Mouse (Mus musculus) spleen, adult 2 months (tissue): ENCODE results near the gene Chn2. TPM values are rescaled to one million over a fixed set of nuclear protein-coding genes. Genes with fewer than 3 reads are reported as not detected.
A peak's percentile ranks its signal among the peaks of the same experiment; 100 is the strongest.

ENCODE experiments used
- DNase-seq, 2 experiments: peaks; one replicate each; pipeline versions ENCODE4 v3.0.0 to v3.0.0-alpha.2; 2012 to 2021; ENCODE audit warnings: low spot score in 2 of 2, low read depth in 1 of 2
- H3K27ac ChIP-seq: fragments of 200-500 bp; 2 replicates; pipeline ENCODE4 v1.5.1; 2012; ENCODE audit warnings: low read length, inconsistent platforms; ENCODE audit not compliant: insufficient read depth
- H3K27me3 ChIP-seq: fragments of 200-500 bp; 2 replicates; pipeline ENCODE4 v1.6.1; 2012; ENCODE audit warnings: mild to moderate bottlenecking, moderate library complexity, low read length, inconsistent platforms; ENCODE audit not compliant: control insufficient read depth, insufficient read depth
- H3K36me3 ChIP-seq: fragments of 200-500 bp; 2 replicates; pipeline ENCODE4 v1.6.1; 2012; ENCODE audit warnings: mild to moderate bottlenecking, low read length, inconsistent platforms; ENCODE audit not compliant: control insufficient read depth, insufficient read depth
- H3K4me1 ChIP-seq: fragments of 200-500 bp; 2 replicates; pipeline ENCODE4 v1.6.1; 2011; ENCODE audit warnings: inconsistent platforms; ENCODE audit not compliant: control insufficient read depth, insufficient read depth, insufficient read length
- H3K4me3 ChIP-seq: fragments of 200-500 bp; 2 replicates; pipeline ENCODE4 v1.5.1; 2011; ENCODE audit warnings: mild to moderate bottlenecking, inconsistent platforms; ENCODE audit not compliant: insufficient read depth, insufficient read length; ENCODE audit errors: extremely low read depth
- CTCF ChIP-seq: fragments of 200-500 bp; IDR thresholded peaks from 2 replicates; pipeline ENCODE4 v1.5.1; 2011; ENCODE audit warnings: mild to moderate bottlenecking, inconsistent platforms; ENCODE audit not compliant: insufficient read depth, insufficient read length, insufficient replicate concordance; ENCODE audit errors: extremely low read depth
- POLR2A ChIP-seq: fragments of 200-500 bp; IDR thresholded peaks from 2 replicates; pipeline ENCODE4 v1.6.1; 2011; ENCODE audit warnings: low read depth, low read length, inconsistent platforms
- WGBS: fragments of 180-500 bp; shearing (Covaris S2); methylation state at CpG from one replicate; pipeline ENCODE4 v1.1.7; 2018; 5-methylcytosine and 5-hydroxymethylcytosine counted together
- polyA plus RNA-seq: library from polyadenylated mRNA; depleted of rRNA; stranded (reverse); fragments of >200 nt; gene quantifications from 2 replicates; pipeline ENCODE4 v1.2.3, GENCODE M21; 2012

The Chn2 gene
- polyA plus RNA-seq, 1 experiment: 8.4 TPM

GRCm38 (mm10) chr6:54160677-54161076, 121.3 kb downstream of the Chn2 start:
- Histone ChIP-seq H3K4me3 (no peak overlapping the region), H3K27ac (no peak overlapping the region), H3K4me1 (peaks cover 15% of the 10 kb centered on the region), H3K27me3 (no peaks in the 10 kb centered on the region), H3K36me3 (no peaks in the 10 kb centered on the region)
- TF ChIP-seq CTCF: no peak
- TF ChIP-seq POLR2A: no peak
- WGBS: 81% methylated on average over 3 of the region's 3 CpGs
- DNase-seq: no peak

GRCm38 (mm10) chr6:54161246-54161645, 121.9 kb downstream of the Chn2 start:
- TF ChIP-seq POLR2A (no peak), CTCF (no peak)
- WGBS: 79% methylated on average over 3 of the region's 3 CpGs

DNA sequence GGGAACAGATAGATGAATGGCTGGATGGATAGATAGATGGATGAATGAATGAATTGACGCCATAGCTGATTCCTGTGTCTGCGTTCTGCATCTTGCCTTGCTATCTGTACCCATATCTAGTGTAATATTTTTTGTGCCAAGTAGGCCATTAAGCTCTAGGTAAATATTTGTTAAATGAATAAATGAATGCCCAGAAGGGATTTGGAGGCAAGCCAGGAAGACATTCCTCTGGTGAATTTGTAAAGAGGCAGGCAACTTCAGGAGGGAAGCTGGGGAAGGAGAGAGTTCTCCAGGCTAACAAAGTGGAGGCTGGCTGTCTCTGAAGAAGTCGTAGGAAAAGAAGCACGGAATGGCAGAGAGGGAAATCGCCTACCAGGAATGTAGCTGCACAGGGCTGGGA, 123.0 kb downstream of the Chn2 start:
- Histone ChIP-seq H3K4me3 (no peak overlapping the region), H3K27me3 (no peaks in the 10 kb centered on the region), H3K4me1 (peaks cover 14% of the 10 kb centered on the region), H3K27ac (0 out of 2 replicates have a peak overlapping the region, but pooled peaks have one; percentile 3), H3K36me3 (no peaks in the 10 kb centered on the region)
- WGBS: 55% methylated on average over 5 of the region's 5 CpGs
- TF ChIP-seq CTCF: no peak
- TF ChIP-seq POLR2A: no peak
- DNase-seq: no peak

More at GRCm38 (mm10) chr6:54161246-54161645, 121.9 kb downstream of the Chn2 start:
- no peaks in the 10 kb centered on the region for H3K36me3 ChIP-seq
- H3K4me1 ChIP-seq: peaks cover 14% of the 10 kb centered on the region
- no peak overlapping the region for H3K4me3 ChIP-seq
- DNase-seq: no peak
- H3K27me3 ChIP-seq: no peaks in the 10 kb centered on the region
- no peak overlapping the region for H3K27ac ChIP-seq

DNA sequence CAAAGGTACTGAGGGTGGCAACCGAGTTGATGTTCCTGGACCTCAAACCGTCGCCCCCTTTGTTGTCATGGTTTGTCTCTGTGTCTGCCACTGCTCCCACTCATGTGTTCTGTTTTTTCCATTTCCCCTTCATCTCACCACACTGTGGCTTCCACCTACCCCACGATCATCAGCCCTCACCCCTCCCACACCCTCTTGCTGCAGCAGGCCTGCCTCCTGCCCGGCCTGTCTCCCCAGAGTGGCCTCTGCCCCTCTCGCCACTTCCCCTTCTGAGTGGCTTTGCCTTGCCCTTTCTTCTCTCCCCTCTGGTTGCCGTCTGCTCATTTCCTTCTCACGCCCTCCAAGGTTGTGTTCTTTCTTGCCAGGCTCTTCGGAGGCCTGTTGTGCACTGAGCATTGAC, 123.4 kb downstream of the Chn2 start:
- TF ChIP-seq CTCF: no peak
- no peak for TF ChIP-seq POLR2A

DNA sequence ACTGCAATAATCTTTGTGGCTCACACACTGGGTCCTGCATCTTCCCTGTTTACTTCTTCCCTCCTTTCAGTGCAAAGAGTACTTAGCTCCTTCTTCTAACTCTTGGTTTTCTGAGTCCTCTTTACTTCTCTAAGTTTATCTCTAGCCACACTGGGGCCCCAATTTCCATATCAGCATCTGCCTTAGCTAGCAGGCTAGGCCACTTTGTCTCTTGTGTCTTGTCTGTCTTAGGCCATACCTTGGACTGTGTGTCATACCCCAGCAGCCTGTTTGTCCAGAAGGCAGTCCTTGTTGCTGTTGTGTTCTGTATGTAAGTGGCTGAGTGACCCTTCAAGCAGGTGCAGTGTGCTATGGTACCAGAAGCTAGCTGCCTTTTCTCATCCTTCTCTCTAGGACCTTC, 124.3 kb downstream of the Chn2 start:
- no peaks in the 10 kb centered on the region for H3K27me3 ChIP-seq
- no peak for DNase-seq
- TF ChIP-seq POLR2A (no peak), CTCF (no peak)
- no peak overlapping the region for H3K27ac ChIP-seq
- H3K4me3 ChIP-seq: no peak overlapping the region
- no peaks in the 10 kb centered on the region for H3K36me3 ChIP-seq
- H3K4me1 ChIP-seq: peaks cover 12% of the 10 kb centered on the region; the same call in 1 of the 2 replicates

More for the DNA sequence above, 123.4 kb downstream of the Chn2 start:
- 14% methylated on average over 9 of the region's 9 CpGs for WGBS
- H3K36me3 ChIP-seq: no peaks in the 10 kb centered on the region
- H3K27ac ChIP-seq: peak overlapping the region; percentile 3; the same call in 1 of the 2 replicates
- H3K4me3 ChIP-seq: no peak overlapping the region
- no peaks in the 10 kb centered on the region for H3K27me3 ChIP-seq
- H3K4me1 ChIP-seq: peaks cover 14% of the 10 kb centered on the region
- peak; percentile 40 to 63 for DNase-seq

- H3K27me3 ChIP-seq: no peaks in the 10 kb centered on the region
- no peak overlapping the region for H3K27ac ChIP-seq
- no peak overlapping the region for H3K4me3 ChIP-seq
- no peak for TF ChIP-seq POLR2A
- peak; percentile 90 for TF ChIP-seq CTCF
- DNase-seq: peak; percentile 29 to 64
- WGBS: 56% methylated on average over 4 of the region's 4 CpGs
- peaks cover 12% of the 10 kb centered on the region; the same call in 1 of the 2 replicates for H3K4me1 ChIP-seq
- H3K36me3 ChIP-seq: no peaks in the 10 kb centered on the region
Observed at GRCm38 (mm10) chr6:54164777-54165176, 125.4 kb downstream of the Chn2 start.

DNA sequence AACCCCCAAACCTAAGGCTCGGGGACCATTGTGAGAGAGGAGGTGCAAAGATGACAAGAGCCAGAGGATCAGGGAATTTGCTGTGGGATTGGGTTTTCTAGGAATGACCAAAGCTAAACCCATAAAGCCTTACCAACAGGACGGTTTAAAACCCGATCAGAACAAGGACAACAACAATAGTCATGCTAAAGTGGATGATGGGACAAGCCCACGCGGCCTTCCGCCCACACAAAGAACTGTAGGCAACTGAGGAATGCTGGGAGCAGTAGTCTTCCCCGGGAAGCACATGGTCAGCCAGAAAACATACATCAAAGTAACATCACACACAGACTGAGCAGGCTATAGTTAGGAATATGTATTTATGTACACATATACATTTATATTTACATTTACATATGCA, 125.9 kb downstream of the Chn2 start:
- Histone ChIP-seq H3K27ac (no peak overlapping the region), H3K27me3 (no peaks in the 10 kb centered on the region), H3K4me1 (peaks cover 12% of the 10 kb centered on the region; the same call in 1 of the 2 replicates), H3K36me3 (no peaks in the 10 kb centered on the region), H3K4me3 (no peak overlapping the region)
- TF ChIP-seq POLR2A (no peak), CTCF (no peak)
- 91% methylated on average over 7 of the region's 7 CpGs for WGBS
- no peak for DNase-seq
